Mouse (Mus musculus) forebrain, embryonic 16.5 days (tissue): ENCODE data around the gene Evc2. TPM values are rescaled to one million over a fixed set of nuclear protein-coding genes. Genes with fewer than 3 reads are reported as not detected.

Experiments
- ATAC-seq: fragments of 200-750 bp; cut with Nextera tagmentation; 2 replicates; pipeline ENCODE4 v1.8.0; 2017; ENCODE audit warnings: mild to moderate bottlenecking, moderate library complexity
- H3K27ac ChIP-seq: fragments of 300-500 bp; sonication (generic); 2 replicates; pipeline ENCODE4 v1.5.1; 2014; ENCODE audit warnings: low read length, control low read depth
- H3K27me3 ChIP-seq: fragments of 300-500 bp; sonication (generic); replicated peaks from 2 replicates; pipeline ENCODE4 v1.6.1; 2014; ENCODE audit warnings: low read length; ENCODE audit not compliant: control insufficient read depth, insufficient read depth
- H3K36me3 ChIP-seq: fragments of 300-500 bp; sonication (generic); 2 replicates; pipeline ENCODE4 v1.6.1; 2014; ENCODE audit not compliant: control insufficient read depth, insufficient read depth
- H3K4me1 ChIP-seq: fragments of 300-500 bp; sonication (generic); replicated peaks from 2 replicates; pipeline ENCODE4 v1.6.1; 2014; ENCODE audit warnings: low read length; ENCODE audit not compliant: control insufficient read depth, insufficient read depth
- H3K4me2 ChIP-seq: fragments of 300-500 bp; sonication (generic); 2 replicates; pipeline ENCODE4 v1.6.1; 2014; ENCODE audit warnings: mild to moderate bottlenecking, low read length, control low read depth
- H3K4me3 ChIP-seq: fragments of 300-500 bp; sonication (generic); replicated peaks from 2 replicates; pipeline ENCODE4 v1.5.1; 2014; ENCODE audit warnings: mild to moderate bottlenecking, low read length, control low read depth
- H3K9ac ChIP-seq: fragments of 300-500 bp; sonication (generic); replicated peaks from 2 replicates; pipeline ENCODE4 v1.6.1; 2014; ENCODE audit warnings: low read depth, low read length, control low read depth
- H3K9me3 ChIP-seq: fragments of 300-500 bp; sonication (generic); 2 replicates; pipeline ENCODE4 v1.6.1; 2016; ENCODE audit warnings: low read length; ENCODE audit not compliant: control insufficient read depth
- WGBS: fragments of 180-500 bp; shearing (Covaris S2); extraction: QIAGEN DNeasy Blood & Tissue Kit; methylation state at CpG from one replicate; pipeline ENCODE4 v1.1.7; 2014; 5-methylcytosine and 5-hydroxymethylcytosine counted together
- polyA plus RNA-seq: library from polyadenylated mRNA; unstranded; fragments of >200 nt; fragmentation: Nextera tagmentation; extraction: Ambion mirVana; gene quantifications from 2 replicates; pipeline ENCODE4 v1.2.1, GENCODE M21; 2015

Evc2 gene
- polyA plus RNA-seq, 1 experiment from 2014 or later, result 7.2 TPM

- H3K9me3 ChIP-seq, result no peaks in the 10 kb centered on the region
- no peak for ATAC-seq
- H3K9ac ChIP-seq, result no peak overlapping the region
- H3K27me3 ChIP-seq, result no peaks in the 10 kb centered on the region
- H3K4me2 ChIP-seq, result no peak overlapping the region
- WGBS, result 81% methylated on average over 2 of the region's 2 CpGs
- H3K27ac ChIP-seq, result no peak overlapping the region
- no peak overlapping the region for H3K4me3 ChIP-seq
- H3K36me3 ChIP-seq, result peaks cover 3% of the 10 kb centered on the region; the same call in 1 of the 2 replicates
- no peaks in the 10 kb centered on the region for H3K4me1 ChIP-seq
Measured at GRCm38 (mm10) chr5:37351791-37352190, 13.5 kb downstream of the Evc2 start.

GRCm38 (mm10) chr5:37354385-37354784 lies 16.1 kb downstream of the Evc2 start:
- Histone ChIP-seq H3K9me3 (no peaks in the 10 kb centered on the region), H3K27ac (no peak overlapping the region), H3K4me2 (no peak overlapping the region), H3K27me3 (no peaks in the 10 kb centered on the region), H3K4me3 (no peak overlapping the region), H3K9ac (no peak overlapping the region), H3K4me1 (no peaks in the 10 kb centered on the region), H3K36me3 (peaks cover 3% of the 10 kb centered on the region; the same call in 1 of the 2 replicates)
- ATAC-seq, result no peak
- 90% methylated on average over 4 of the region's 4 CpGs for WGBS

- H3K4me2 ChIP-seq, result no peak overlapping the region
- no peak; the same call in 1 of the 2 replicates for ATAC-seq
- H3K27me3 ChIP-seq, result no peaks in the 10 kb centered on the region
- H3K4me3 ChIP-seq, result no peak overlapping the region
- peaks cover 2% of the 10 kb centered on the region; the same call in 1 of the 2 replicates for H3K36me3 ChIP-seq
- H3K27ac ChIP-seq, result no peak overlapping the region
- WGBS, result 29% methylated on average over 8 of the region's 8 CpGs
- H3K4me1 ChIP-seq, result no peaks in the 10 kb centered on the region
- H3K9ac ChIP-seq, result no peak overlapping the region
- no peaks in the 10 kb centered on the region for H3K9me3 ChIP-seq
Measured at GRCm38 (mm10) chr5:37356027-37356426, 17.7 kb downstream of the Evc2 start.

- no peak overlapping the region for H3K9ac ChIP-seq
- WGBS, result 88% methylated on average over 5 of the region's 5 CpGs
- H3K36me3 ChIP-seq, result no peaks in the 10 kb centered on the region
- ATAC-seq, result no peak
- H3K9me3 ChIP-seq, result no peaks in the 10 kb centered on the region
- H3K27me3 ChIP-seq, result no peaks in the 10 kb centered on the region
- H3K4me2 ChIP-seq, result no peak overlapping the region
- H3K4me3 ChIP-seq, result no peak overlapping the region
- H3K4me1 ChIP-seq, result peaks cover 12% of the 10 kb centered on the region
- no peak overlapping the region for H3K27ac ChIP-seq
Measured at GRCm38 (mm10) chr5:37362618-37363017, 24.3 kb downstream of the Evc2 start.

- peaks cover 12% of the 10 kb centered on the region for H3K4me1 ChIP-seq
- no peak for ATAC-seq
- no peaks in the 10 kb centered on the region for H3K27me3 ChIP-seq
- no peak overlapping the region for H3K27ac ChIP-seq
- H3K9me3 ChIP-seq, result no peaks in the 10 kb centered on the region
- H3K4me2 ChIP-seq, result no peak overlapping the region
- H3K9ac ChIP-seq, result no peak overlapping the region
- 80% methylated on average over 5 of the region's 5 CpGs for WGBS
- no peak overlapping the region for H3K4me3 ChIP-seq
- no peaks in the 10 kb centered on the region for H3K36me3 ChIP-seq
Measured at GRCm38 (mm10) chr5:37363284-37363683, 25.0 kb downstream of the Evc2 start.

- Histone ChIP-seq H3K9ac (no peak overlapping the region), H3K4me2 (no peak overlapping the region), H3K27ac (peak overlapping the region; percentile 4; the same call in 1 of the 2 replicates), H3K4me3 (no peak overlapping the region), H3K36me3 (no peaks in the 10 kb centered on the region), H3K4me1 (peaks cover 12% of the 10 kb centered on the region), H3K27me3 (no peaks in the 10 kb centered on the region), H3K9me3 (no peaks in the 10 kb centered on the region)
- ATAC-seq, result 0 out of 2 replicates have a peak, but pooled peaks have one; percentile 46
Measured at GRCm38 (mm10) chr5:37365751-37366150, 27.5 kb downstream of the Evc2 start.

- peak; percentile 63 for ATAC-seq
- H3K36me3 ChIP-seq, result no peaks in the 10 kb centered on the region
- no peak overlapping the region for H3K27ac ChIP-seq
- H3K27me3 ChIP-seq, result no peaks in the 10 kb centered on the region
- H3K4me3 ChIP-seq, result no peak overlapping the region
- H3K9me3 ChIP-seq, result no peaks in the 10 kb centered on the region
- H3K9ac ChIP-seq, result no peak overlapping the region
- 74% methylated on average over 8 of the region's 8 CpGs for WGBS
- H3K4me1 ChIP-seq, result peaks cover 12% of the 10 kb centered on the region
- no peak overlapping the region for H3K4me2 ChIP-seq
Measured at GRCm38 (mm10) chr5:37368796-37369195, 30.5 kb downstream of the Evc2 start.

- WGBS, result 62% methylated on average over 7 of the region's 7 CpGs
- peak; percentile 65 for ATAC-seq
- H3K27ac ChIP-seq, result peak overlapping the region; percentile 5; the same call in 1 of the 2 replicates
Measured at GRCm38 (mm10) chr5:37377376-37377775, 39.1 kb downstream of the Evc2 start.

GRCm38 (mm10) chr5:37380641-37381040 lies 42.3 kb downstream of the Evc2 start:
- 76% methylated on average over 4 of the region's 4 CpGs for WGBS
- H3K4me2 ChIP-seq, result no peak overlapping the region

More at GRCm38 (mm10) chr5:37377376-37377775, 39.1 kb downstream of the Evc2 start:
- no peak overlapping the region for H3K4me2 ChIP-seq
- no peak overlapping the region for H3K4me3 ChIP-seq
- H3K9me3 ChIP-seq, result no peaks in the 10 kb centered on the region
- no peaks in the 10 kb centered on the region for H3K4me1 ChIP-seq
- H3K9ac ChIP-seq, result no peak overlapping the region
- no peaks in the 10 kb centered on the region for H3K27me3 ChIP-seq
- no peaks in the 10 kb centered on the region for H3K36me3 ChIP-seq

GRCm38 (mm10) chr5:37383570-37383969 lies 45.3 kb downstream of the Evc2 start:
- no peak for ATAC-seq
- Histone ChIP-seq H3K27me3 (no peaks in the 10 kb centered on the region), H3K4me3 (no peak overlapping the region), H3K9me3 (no peaks in the 10 kb centered on the region), H3K27ac (no peak overlapping the region), H3K4me2 (no peak overlapping the region), H3K36me3 (no peaks in the 10 kb centered on the region), H3K4me1 (no peaks in the 10 kb centered on the region), H3K9ac (no peak overlapping the region)
- WGBS, result 91% methylated on average over 3 of the region's 3 CpGs

More at GRCm38 (mm10) chr5:37380641-37381040, 42.3 kb downstream of the Evc2 start:
- H3K9me3 ChIP-seq, result no peaks in the 10 kb centered on the region
- no peaks in the 10 kb centered on the region for H3K4me1 ChIP-seq
- H3K27ac ChIP-seq, result no peak overlapping the region; the same call in 1 of the 2 replicates
- H3K4me3 ChIP-seq, result no peak overlapping the region
- H3K27me3 ChIP-seq, result no peaks in the 10 kb centered on the region
- H3K9ac ChIP-seq, result no peak overlapping the region
- H3K36me3 ChIP-seq, result no peaks in the 10 kb centered on the region
- no peak for ATAC-seq
